Mouse (Mus musculus) liver, postnatal 0 days (tissue): Measurements from ENCODE around the gene Arl6. TPM values are rescaled to one million over a fixed set of nuclear protein-coding genes. Genes with fewer than 3 reads are reported as not detected.
A peak's percentile ranks its signal among the peaks of the same experiment; 100 is the strongest.

ENCODE experiments used
- ATAC-seq: fragments of 200-750 bp; cut with Nextera tagmentation; 2 replicates; pipeline ENCODE4 v1.8.0; 2017; ENCODE audit warnings: mild to moderate bottlenecking, moderate library complexity
- DNase-seq: peaks from one replicate; pipeline ENCODE4 v3.0.0-alpha.2; 2016
- H3K27ac ChIP-seq: fragments of 300-500 bp; sonication (generic); 2 replicates; pipeline ENCODE4 v1.5.1; 2014; ENCODE audit warnings: antibody characterized with exemption, moderate library complexity, mild to moderate bottlenecking, low read depth
- H3K27me3 ChIP-seq: fragments of 300-500 bp; sonication (generic); 2 replicates; pipeline ENCODE4 v1.6.1; 2014; ENCODE audit warnings: low read length, control low read depth, mixed read lengths; ENCODE audit not compliant: insufficient read depth
- H3K36me3 ChIP-seq: fragments of 300-500 bp; sonication (generic); replicated peaks from 2 replicates; pipeline ENCODE4 v1.6.1; 2014; ENCODE audit warnings: mild to moderate bottlenecking, control low read depth, low read length, moderate library complexity, mixed read lengths; ENCODE audit not compliant: insufficient read depth
- H3K4me1 ChIP-seq: fragments of 300-500 bp; sonication (generic); 2 replicates; pipeline ENCODE4 v1.6.1; 2014; ENCODE audit warnings: antibody characterized with exemption, mild to moderate bottlenecking, control low read depth; ENCODE audit not compliant: insufficient read depth
- H3K4me2 ChIP-seq: fragments of 300-500 bp; sonication (generic); 2 replicates; pipeline ENCODE4 v1.6.1; 2014; ENCODE audit warnings: low read depth, mild to moderate bottlenecking, low read length, moderate library complexity, mixed read lengths
- H3K4me3 ChIP-seq: fragments of 300-500 bp; sonication (generic); 2 replicates; pipeline ENCODE4 v1.5.1; 2014; ENCODE audit warnings: low read depth, low read length
- H3K9ac ChIP-seq: fragments of 300-500 bp; sonication (generic); replicated peaks from 2 replicates; pipeline ENCODE4 v1.6.1; 2014; ENCODE audit warnings: mild to moderate bottlenecking, moderate library complexity
- H3K9me3 ChIP-seq: fragments of 300-500 bp; sonication (generic); 2 replicates; pipeline ENCODE4 v1.6.1; 2016; ENCODE audit warnings: mild to moderate bottlenecking, control low read depth, low read length, mixed read lengths
- CTCF ChIP-seq: sonication (generic); IDR thresholded peaks from 2 replicates; pipeline ENCODE4 v1.5.1; 2016; ENCODE audit warnings: antibody characterized with exemption, low read depth
- EP300 ChIP-seq: IDR thresholded peaks from 2 replicates; pipeline ENCODE4 v1.6.1; 2016; ENCODE audit warnings: antibody characterized with exemption, low read depth, mild to moderate bottlenecking
- whole genome bisulfite sequencing: fragments of 180-500 bp; shearing (Covaris S2); extraction: QIAGEN DNeasy Blood & Tissue Kit; methylation state at CpG from one replicate; pipeline ENCODE4 v1.1.7; 2014; ENCODE audit not compliant: insufficient replicate concordance; 5-methylcytosine and 5-hydroxymethylcytosine counted together
- polyA plus RNA-seq: library from polyadenylated mRNA; unstranded; fragments of >200 nt; fragmentation: Nextera tagmentation; extraction: Ambion mirVana; gene quantifications from 2 replicates; pipeline ENCODE4 v1.2.1, GENCODE M21; 2015

Gene Arl6
- polyA plus RNA-seq, 1 experiment from 2014 or later: 3.3 TPM

GRCm38 (mm10) chr16:59583515-59583914, 55.7 kb downstream of the Arl6 start:
- no peaks in the 10 kb centered on the region for H3K9me3 ChIP-seq
- H3K36me3 ChIP-seq: no peaks in the 10 kb centered on the region
- TF ChIP-seq CTCF: no peak
- no peak for TF ChIP-seq EP300
- no peak overlapping the region for H3K9ac ChIP-seq
- WGBS: 55% methylated on average over 5 of the region's 5 CpGs
- no peak overlapping the region for H3K4me2 ChIP-seq
- ATAC-seq (peak; percentile 56), DNase-seq (peak; percentile 24)
- no peak overlapping the region for H3K4me3 ChIP-seq
- no peaks in the 10 kb centered on the region for H3K27me3 ChIP-seq
- H3K27ac ChIP-seq: no peak overlapping the region
- H3K4me1 ChIP-seq: no peaks in the 10 kb centered on the region

GRCm38 (mm10) chr16:59579237-59579636, 60.0 kb downstream of the Arl6 start:
- no peaks in the 10 kb centered on the region for H3K27me3 ChIP-seq
- H3K4me1 ChIP-seq: no peaks in the 10 kb centered on the region
- no peak overlapping the region for H3K27ac ChIP-seq
- no peak overlapping the region for H3K4me2 ChIP-seq
- H3K36me3 ChIP-seq: no peaks in the 10 kb centered on the region
- no peak for DNase-seq
- 67% methylated on average over 8 of the region's 8 CpGs for WGBS
- H3K4me3 ChIP-seq: no peak overlapping the region
- H3K9ac ChIP-seq: no peak overlapping the region
- ATAC-seq: no peak
- TF ChIP-seq EP300 (no peak), CTCF (no peak)
- H3K9me3 ChIP-seq: no peaks in the 10 kb centered on the region

GRCm38 (mm10) chr16:59573961-59574360, 65.2 kb downstream of the Arl6 start:
- no peak overlapping the region for H3K27ac ChIP-seq
- WGBS: 88% methylated on average over 11 of the region's 11 CpGs
- no peak overlapping the region for H3K9ac ChIP-seq
- ATAC-seq (no peak), DNase-seq (no peak)
- H3K9me3 ChIP-seq: no peaks in the 10 kb centered on the region
- no peaks in the 10 kb centered on the region for H3K4me1 ChIP-seq
- TF ChIP-seq EP300 (no peak), CTCF (no peak)
- H3K4me2 ChIP-seq: no peak overlapping the region
- no peak overlapping the region for H3K4me3 ChIP-seq
- H3K36me3 ChIP-seq: no peaks in the 10 kb centered on the region
- H3K27me3 ChIP-seq: no peaks in the 10 kb centered on the region

- Histone ChIP-seq H3K4me2 (no peak overlapping the region), H3K27ac (no peak overlapping the region), H3K9me3 (no peaks in the 10 kb centered on the region), H3K4me1 (no peaks in the 10 kb centered on the region), H3K4me3 (no peak overlapping the region), H3K36me3 (no peaks in the 10 kb centered on the region), H3K9ac (no peak overlapping the region), H3K27me3 (no peaks in the 10 kb centered on the region)
- ATAC-seq (no peak), DNase-seq (no peak)
- WGBS: 77% methylated on average over 3 of the region's 3 CpGs
- TF ChIP-seq CTCF (no peak), EP300 (no peak)
Measured at GRCm38 (mm10) chr16:59572685-59573084, 66.5 kb downstream of the Arl6 start.

GRCm38 (mm10) chr16:59570807-59571206, 68.4 kb downstream of the Arl6 start:
- TF ChIP-seq CTCF (no peak), EP300 (no peak)
- Histone ChIP-seq H3K4me3 (no peak overlapping the region), H3K27ac (no peak overlapping the region), H3K27me3 (no peaks in the 10 kb centered on the region), H3K9me3 (no peaks in the 10 kb centered on the region), H3K4me1 (no peaks in the 10 kb centered on the region), H3K36me3 (no peaks in the 10 kb centered on the region), H3K9ac (no peak overlapping the region), H3K4me2 (no peak overlapping the region)
- ATAC-seq: no peak
- no peak for DNase-seq
- 76% methylated on average over 8 of the region's 8 CpGs for WGBS

GRCm38 (mm10) chr16:59569837-59570236, 69.4 kb downstream of the Arl6 start:
- H3K27me3 ChIP-seq: no peaks in the 10 kb centered on the region
- H3K4me3 ChIP-seq: no peak overlapping the region
- H3K36me3 ChIP-seq: no peaks in the 10 kb centered on the region
- no peaks in the 10 kb centered on the region for H3K4me1 ChIP-seq
- DNase-seq (no peak), ATAC-seq (no peak)
- no peak overlapping the region for H3K9ac ChIP-seq
- no peaks in the 10 kb centered on the region for H3K9me3 ChIP-seq
- H3K4me2 ChIP-seq: no peak overlapping the region
- 72% methylated on average over 8 of the region's 8 CpGs for WGBS
- TF ChIP-seq CTCF (no peak), EP300 (no peak)
- H3K27ac ChIP-seq: no peak overlapping the region
